Mouse (Mus musculus): ENCODE measurements around the gene Slc17a9.
A peak's percentile ranks its signal among the peaks of the same experiment; 100 is the strongest.

The Slc17a9 gene

DNA sequence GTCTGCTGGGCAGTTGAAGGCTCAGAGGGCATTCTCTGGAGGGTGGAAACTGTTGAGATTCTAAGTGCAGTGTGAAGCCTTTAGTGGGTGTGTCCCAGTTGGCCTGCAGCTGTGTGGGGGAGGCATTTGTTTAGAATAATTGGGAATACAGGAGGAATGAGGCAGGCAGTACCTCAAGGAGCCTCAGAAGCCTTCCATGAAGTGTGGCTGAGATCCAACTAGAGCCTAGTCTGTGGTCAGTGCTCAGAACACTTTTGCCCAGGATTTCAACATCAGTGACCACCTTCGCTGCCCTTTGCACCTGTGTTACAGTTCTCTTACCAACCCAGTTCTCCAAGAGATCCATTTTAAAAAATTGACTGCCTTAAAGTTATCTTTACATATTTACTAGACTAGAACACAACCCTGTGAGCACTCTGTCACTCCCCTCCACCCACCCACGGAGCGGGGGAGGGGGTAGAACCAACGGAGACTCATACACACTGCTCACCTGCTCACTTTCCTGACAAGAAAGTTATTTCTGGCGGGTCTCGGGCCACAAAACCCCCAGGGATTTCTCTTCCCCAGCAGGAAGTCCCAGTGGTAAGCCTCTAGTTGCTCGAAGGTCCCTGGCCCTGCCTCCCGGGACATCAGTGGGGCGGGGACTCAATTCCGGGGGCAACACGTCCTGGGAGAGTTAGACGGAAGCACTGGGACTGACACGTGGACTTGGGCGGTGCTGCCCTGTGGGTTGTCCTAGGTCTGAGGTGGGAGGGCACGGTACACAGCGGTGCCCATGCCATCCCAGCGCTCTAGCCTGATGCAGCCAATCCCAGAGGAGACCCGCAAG, at the start of gene Slc17a9:
Slc17a9 (plus strand) TSS at position 679 of the 829 bp plus-strand sequence.
- no peak for DNase-seq (ENCODE audit: low spot score)

DNA sequence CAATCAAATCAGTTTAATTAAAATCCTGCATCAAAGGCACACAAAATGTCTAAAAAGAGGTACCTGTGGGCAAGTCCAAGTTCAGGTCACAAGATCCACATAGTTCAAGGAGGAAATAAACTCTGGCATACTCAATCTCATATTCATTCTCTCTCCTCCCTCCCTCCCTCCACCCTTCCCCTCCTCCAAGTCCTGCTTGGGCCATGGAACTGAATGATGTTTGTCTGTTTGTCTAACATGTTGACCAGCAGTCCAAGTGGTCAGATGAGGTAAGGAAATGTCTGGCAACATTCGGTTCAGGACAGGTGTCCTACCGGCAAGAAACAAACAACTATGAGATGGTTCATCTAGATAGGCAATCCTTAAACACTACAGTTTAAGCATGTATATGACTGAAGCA, 48.4 kb upstream of the Slc17a9 start:
- DNase-seq (ENCODE audit: low spot score) = no peak

DNA sequence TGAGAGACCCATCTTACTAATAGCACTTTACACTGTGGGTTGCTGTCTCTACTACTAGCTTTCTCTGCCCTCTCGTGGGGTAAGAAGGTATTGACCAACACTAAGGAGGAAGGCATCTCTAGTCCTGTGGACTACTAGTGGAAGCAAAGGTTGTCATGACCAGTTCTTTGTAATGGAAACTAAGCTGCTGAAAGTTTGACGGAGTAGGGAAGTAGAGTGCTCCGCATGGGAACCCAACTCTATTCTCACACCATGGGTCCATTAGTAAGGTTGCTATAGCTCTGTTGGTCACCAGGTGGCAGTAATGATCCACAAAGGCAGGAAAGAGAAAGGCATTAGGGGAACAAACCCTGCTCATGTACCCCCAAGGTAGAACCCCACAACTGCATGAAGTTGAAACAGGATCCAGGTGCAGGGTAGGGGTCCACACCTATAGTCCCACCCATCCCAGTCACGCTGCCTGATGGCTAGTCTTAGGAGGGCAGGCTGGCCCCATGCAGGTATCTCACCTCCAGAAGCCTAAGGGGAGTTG, 46.4 kb upstream of the Slc17a9 start:
- DNase-seq (ENCODE audit: low spot score) = peak; percentile 52

DNA sequence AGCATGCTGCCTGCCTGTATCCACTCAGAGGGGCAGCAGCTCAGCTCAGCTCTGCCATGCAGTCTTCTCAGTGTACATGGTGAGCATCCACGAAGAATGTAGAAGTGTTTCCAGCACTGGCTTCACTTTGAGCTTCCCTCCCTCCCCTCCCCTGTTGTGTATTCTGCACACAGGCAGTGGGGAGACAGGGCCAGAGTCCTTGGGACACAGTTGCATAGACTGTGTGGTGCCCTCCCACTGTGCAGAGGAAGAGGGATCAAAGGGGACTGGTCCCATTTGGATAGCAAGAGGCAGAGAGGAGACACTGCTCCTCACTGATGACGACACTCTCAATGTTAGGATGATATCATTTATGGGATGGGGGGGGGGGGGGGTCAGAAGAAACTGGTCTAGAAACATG, 43.8 kb upstream of the Slc17a9 start:
- no peak for DNase-seq (ENCODE audit: low spot score)

DNA sequence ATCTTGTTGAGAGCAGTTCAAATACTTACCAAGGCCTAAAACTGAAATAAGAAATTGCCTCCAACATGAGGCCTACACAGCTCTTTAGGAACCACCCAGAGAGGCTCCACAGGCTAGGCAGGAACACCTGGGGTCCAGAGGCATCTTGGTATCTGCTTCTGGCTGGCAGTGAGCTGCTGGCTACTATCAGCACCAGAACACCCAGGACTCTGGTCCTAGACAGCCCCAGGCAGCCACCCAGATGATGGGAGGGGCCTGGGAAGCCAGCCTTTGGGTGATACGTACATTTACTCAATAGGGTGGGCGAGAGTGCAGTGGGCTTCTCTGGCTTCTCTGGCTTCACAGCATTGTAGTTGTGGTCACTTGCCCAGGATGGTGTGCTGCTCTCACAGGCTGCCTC, 41.5 kb upstream of the Slc17a9 start:
- no peak for DNase-seq (ENCODE audit: low spot score)

DNA sequence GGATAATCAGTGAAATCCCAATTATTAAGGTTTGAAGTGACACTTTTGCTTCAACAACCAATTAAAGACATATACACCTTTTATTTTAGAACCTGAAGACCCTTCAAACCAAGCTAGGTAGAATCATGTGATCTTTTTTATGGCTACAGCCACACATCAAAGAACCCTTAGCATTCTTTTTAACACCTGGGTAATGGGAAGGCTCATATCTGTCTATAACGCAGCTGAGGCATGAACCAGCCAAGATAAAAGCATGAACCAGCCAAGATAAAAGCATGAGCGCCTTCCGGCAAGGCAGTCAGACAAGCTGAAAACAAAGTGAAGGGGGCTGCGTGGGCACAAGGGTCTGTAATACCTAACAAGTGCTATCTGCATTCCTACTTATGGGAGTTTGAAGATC, 41.0 kb upstream of the Slc17a9 start:
- DNase-seq (ENCODE audit: low spot score) = no peak

DNA sequence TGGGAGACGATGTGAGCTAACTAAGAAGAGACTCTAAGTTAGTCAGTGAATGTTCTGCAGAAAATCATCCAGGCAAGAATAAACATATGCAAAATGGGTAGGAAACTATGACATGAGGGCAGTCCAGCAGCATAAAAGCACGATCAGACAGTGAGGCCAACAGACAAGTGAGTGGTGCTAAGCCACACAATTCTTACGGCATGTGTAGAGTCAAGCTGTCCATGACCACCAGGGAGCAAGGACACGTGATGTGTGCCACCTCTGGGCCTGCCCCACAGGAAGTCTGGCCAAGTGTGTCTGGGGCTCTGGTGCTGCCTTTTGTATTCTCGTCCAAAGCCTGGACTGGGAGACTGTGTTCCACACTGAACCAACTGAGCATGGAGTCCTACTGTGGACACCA, 35.2 kb upstream of the Slc17a9 start:
- no peak for DNase-seq (ENCODE audit: low spot score)

DNA sequence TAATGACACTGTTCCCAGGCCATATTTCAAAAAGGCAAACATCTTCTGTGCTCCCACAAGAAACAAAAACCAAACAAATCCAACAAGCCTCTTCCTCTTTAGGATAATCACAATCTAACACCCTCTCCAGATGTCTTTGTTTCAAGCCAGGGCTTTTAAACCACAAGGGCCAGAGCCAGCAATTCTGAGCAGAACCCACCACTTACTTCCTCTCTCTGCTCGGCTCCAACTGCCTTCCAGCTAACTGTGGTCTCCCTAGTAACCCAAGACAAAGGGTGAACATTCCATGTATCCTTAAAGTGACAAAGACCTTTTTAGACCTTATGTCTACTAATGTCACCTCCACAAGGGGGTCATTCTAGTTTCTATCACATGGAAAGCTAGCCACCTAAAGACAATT, 32.4 kb upstream of the Slc17a9 start:
- no peak for DNase-seq (ENCODE audit: low spot score)

DNA sequence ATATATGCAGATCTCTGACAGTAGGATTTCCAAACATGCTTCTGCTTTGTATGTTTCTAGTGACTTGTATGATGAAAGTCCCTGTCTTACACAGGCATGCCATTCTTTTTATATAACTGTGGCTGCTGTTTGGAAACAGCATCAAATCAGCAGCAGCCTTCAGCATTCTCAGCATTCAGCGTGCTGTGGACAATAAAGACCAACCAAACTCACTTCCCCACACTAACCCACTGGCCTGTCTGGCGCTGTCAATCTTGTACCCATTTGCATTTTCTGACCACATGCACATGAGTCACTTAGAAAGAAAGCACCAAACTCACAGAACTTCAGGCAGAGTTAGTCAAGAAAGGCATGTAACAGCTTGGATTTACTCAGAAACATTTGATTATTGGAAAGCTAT, 29.9 kb upstream of the Slc17a9 start:
- no peak for DNase-seq (ENCODE audit: low spot score)

DNA sequence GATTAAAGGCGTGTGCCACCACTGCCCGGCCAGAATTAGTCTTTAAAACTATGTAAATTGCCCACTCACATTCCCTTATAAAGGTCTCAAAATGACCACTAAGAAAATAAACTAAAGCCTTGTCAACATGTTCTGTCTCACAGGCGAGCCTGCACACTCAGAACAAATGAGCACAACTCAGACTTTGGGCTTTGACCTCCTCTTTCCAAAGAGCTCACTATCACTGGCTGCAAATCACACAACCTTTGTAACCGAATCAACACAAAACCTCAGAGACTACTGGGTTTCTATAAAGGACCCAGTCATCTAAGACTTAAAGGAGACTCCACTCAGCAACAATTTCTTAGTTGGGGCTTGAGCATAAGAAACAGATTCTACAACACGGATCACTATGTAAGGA, 24.6 kb upstream of the Slc17a9 start:
- DNase-seq (ENCODE audit: low spot score) = no peak

DNA sequence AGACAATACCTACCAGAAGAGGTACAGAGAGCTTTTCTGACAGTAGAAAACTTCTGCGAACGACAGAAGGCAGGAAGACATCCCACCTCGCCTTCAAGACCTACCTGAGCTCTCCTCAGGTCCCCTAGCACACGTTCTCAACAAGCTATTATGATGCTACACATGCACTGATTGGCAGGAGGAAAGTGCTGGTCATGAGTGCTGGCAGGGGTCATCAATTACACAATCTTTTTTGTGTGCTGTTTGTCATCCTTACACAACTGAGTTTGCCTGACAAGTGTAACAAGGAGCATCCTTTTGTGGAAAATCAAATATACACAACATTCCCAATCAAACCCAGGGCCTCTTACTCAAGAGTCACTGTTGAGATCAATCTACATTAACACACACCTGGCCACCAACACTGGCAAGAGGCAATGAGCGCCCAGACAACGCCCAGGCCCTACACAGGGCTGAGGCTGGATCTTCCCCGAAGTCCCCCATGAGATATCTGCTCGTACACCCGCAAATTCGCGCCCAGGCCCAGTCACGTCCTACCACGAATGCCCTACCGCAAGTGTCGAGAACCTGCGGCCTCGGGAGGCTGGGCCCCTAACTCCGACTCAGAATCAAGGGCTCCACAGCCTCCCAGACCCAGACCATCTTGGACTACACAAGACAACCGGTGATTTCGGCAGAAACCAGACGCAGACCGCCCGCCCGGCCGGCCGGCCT, 23.9 kb upstream of the Slc17a9 start:
- DNase-seq (ENCODE audit: low spot score) = no peak

DNA sequence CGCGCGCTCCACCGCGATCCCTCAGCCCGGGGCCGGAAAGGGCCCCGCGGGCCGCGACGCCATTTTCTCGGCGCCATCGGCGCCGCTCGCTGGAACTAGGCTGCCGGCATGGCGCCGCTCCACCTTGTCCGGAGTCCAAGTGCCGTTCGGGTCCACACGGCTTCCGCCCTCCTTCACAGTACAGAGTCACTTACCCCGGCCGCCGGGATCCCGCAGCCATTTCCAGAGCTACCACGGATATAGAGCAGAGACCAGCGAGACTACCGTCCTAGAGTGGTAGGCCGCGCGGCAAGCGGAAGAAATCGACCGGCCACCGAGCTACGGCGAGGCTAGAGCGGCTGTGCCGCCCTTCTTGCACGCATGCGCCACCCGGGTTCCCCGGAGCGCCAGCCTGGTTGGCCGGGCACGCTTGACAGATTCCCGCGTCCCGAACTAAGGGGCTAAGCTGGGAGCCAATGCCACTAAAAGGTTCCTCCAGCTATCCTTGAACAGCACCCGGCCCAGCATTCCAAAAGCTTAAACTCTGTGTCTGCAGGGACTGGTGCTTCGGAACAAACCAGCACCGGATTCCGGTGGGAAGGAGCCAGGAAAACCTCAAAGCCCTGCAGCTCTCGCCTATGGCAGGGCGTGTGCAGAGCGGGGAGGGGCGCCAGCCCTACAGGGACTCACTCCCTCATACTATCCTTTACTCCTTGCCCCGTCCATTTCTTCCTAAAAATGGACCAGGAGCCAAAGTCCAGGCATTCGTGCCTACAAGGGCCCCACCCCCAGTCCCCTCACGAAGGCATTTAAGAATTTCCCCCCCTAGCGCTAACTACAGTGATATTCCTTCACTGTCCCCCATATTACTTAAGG, 23.1 kb upstream of the Slc17a9 start:
- peak; percentile 79 for DNase-seq (ENCODE audit: low spot score)

DNA sequence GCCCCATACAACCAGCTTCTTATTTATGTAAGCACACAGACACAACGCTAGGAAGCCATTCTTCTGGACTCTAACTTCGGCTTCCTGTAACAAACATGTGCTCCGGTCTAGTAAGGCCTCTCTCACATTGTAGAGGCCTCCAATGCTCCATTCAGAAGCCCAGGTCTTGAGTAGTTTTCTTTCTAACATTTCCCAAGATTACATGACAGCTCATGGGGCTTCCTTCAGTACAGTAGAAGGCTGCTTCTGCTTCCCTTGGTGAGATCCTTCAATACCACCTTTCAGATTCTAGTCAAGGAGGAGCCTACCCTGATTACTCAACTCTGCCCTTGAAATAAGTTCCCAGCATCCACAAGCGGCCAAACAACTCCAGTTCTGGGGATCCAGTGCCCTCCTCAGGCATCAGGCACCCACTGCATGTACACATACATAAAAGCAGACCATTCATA, 22.3 kb upstream of the Slc17a9 start:
- DNase-seq (ENCODE audit: low spot score) = no peak

DNA sequence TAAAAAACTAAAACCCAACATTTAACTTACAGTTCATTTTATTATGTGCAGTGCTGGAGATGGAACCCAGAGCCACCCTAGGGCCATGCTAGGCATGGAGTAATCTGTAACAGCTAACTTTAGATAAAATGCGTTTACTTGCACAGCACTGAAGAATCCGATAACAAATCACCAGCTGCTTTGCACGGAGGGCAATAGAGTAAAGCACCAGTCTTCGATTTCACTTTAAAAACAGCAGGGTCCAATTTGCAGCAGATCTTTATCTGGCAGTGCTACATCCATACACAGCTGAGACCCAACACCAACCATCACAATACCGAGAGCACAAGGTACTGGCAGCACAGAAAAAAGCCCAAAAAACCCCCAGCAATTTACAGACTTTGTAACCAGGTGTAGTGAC, 21.9 kb upstream of the Slc17a9 start:
- no peak for DNase-seq (ENCODE audit: low spot score)

DNA sequence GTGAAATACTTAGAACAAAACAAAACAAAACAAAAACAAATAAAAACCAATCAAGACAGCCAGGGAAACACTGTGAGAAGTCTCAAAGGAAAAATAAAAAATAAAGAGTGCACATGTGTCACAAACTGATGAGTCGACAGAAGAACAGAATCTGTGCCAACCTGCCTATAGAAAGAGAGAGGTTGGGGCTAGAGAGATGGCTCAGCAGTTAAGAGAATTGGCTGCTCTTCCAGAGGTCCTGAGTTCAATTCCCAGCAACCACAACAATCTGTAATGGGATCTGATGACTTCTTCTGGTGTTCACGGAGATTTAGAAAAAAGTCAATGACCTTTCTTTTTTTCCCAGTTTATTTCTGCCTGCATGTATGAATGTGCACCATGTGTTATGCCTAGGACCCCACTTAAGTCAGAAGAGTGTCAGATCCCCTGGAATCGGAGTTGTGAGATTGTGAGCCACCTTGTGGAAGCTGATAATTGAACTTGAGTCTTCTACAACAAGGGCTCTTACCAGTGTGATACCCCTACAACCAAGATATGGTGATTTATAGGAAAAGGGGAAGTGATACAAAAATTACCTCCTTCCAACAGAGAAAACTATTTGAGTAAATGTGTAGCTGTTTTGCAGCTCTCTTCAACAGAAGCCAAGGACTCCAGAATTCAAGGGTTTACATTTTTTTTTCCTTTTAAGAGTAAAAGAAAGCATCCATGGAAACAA, 21.3 kb upstream of the Slc17a9 start:
- no peak for DNase-seq (ENCODE audit: low spot score)

DNA sequence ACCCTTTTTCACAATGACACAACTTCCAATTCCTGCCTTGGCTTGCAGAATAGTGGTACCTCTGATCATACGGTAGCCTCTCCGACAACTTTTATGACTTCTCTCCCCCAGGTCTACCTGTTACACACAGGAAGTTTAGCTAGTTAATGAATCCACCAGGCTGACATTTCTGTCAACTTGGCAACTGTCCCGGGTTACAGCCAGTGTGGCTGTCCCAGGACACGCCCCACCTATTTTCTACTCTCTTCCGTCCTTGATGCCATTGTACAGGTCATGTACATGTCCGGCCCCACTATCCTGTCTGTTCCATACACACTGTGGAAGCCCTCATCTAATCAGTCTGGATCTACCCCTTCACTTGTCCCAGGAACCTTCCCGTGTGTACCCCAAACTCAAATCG, 20.5 kb upstream of the Slc17a9 start:
- no peak for DNase-seq (ENCODE audit: low spot score)

DNA sequence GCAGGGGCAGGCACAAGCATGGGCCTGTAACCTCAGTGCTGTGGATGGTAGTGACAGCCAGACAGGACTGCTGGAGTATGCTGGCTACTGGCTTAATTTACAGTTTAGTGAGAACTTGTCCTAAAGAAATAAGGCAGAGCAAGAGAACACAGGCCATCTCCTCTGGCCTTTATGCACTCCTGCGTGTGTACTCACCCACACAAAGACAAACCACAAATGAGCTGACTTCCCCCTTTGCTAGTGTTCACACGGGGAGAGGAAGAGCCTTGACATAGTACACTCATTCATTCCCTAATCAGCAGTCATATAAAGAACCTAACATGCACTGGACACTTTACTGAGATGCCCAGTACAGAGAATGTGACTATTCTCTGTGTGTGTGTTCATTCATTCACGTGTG, 20.0 kb upstream of the Slc17a9 start:
- no peak for DNase-seq (ENCODE audit: low spot score)

DNA sequence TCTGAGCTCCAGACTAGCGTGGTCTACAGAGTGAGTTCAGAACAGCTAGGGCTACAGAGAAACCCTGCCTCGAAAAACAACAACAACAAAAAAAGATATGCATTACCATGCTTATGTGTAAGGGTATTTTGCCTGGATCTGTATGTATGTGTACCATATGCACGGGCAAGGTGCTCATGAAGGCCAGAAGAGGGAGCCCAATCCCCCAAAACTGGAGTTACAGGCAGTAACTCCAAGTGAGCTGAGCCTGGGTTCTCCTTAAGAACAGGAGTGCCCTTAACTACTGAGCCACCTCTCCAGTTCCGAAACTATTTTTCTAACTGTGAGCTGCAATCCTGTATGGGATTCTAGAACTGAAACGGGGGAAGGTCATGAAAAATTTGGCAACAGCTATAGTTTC, 19.1 kb upstream of the Slc17a9 start:
- no peak for DNase-seq (ENCODE audit: low spot score)

DNA sequence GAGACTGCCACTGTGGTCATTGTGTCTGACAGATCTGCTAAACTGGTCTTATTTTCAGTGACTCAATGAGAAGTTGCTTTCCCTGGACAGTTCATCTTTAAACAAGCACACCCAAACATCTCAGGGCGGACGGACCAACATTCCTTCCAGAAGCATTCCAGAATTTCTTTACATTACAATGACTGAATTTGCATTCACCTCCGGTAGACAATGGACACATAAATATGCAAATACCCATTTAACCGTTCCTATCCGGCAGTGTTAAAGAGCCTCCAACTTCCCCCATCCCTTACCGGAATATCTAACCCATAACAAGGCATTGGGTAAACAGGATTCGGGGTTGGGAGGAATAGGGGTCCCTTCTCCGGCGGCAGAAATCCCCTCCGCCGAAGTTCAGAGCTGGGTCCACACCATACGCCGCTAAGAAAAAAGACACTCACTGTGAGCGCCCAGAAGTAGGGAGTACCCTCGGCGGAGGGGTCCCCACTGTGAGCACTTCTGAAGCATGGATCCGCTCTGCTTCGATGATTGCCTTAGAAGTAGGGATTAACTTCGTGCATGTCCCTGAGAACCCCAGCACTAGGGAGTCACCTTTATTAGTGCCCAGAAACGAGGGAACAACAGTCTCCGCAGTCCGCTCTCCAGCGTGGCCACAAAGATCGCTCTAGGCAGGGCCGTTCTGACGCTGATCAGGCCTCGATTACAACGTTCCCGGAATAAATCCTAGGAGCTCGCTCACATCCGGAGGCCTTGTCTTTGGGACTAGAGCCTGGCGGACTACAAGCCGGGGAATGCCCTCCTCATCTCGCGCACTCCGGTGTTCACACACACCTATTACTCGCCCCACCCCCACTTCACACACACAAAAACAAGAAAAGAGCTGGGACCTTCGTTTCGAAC, 15.8 kb upstream of the Slc17a9 start:
- DNase-seq (ENCODE audit: low spot score) = no peak

DNA sequence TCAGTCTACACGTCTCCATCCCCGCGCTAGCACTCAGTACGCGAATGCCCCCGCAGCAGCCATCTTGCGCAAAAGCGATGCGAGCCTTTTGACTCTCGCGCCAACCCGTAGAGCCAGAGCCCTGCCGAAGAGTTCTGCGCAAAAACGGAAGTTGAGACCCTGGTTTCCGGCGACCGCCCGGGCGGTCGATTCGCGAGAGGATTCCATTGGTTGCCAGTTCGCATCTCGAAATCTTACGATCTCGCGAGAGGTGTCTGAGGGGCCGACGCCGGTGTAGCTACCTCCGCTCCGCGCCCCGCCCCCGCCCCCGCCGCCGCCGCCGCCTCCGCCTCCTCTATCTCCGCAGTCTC, 15.2 kb upstream of the Slc17a9 start, which contains the start of the genes Dido1 and Gid8:
Dido1 (minus strand) TSS at position 77 of the 350 bp plus-strand sequence.
Gid8 (plus strand) TSS at position 195 of the 350 bp plus-strand sequence.
- DNase-seq (ENCODE audit: low spot score) = peak; percentile 86
